Mouse (Mus musculus) ES-E14 (cell line): Measurements from ENCODE around the gene Gm21887.
"Not testable (repeated sequence)": the region's sequence is repeated elsewhere in the genome, so short reads cannot be mapped to it uniquely, and the experiment has no call there.

Source experiments
- CHD2 ChIP-seq: IDR thresholded peaks from 2 replicates; pipeline ENCODE4 v1.6.1; 2014; ENCODE audit warnings: mild to moderate bottlenecking, low read depth, low read length, inconsistent platforms
- HCFC1 ChIP-seq: IDR thresholded peaks from 2 replicates; pipeline ENCODE4 v1.6.1; 2012; ENCODE audit warnings: low read length, inconsistent platforms, borderline replicate concordance; ENCODE audit not compliant: insufficient read depth
- MAFK ChIP-seq: IDR thresholded peaks from 2 replicates; pipeline ENCODE4 v1.6.1; 2014; ENCODE audit warnings: mild to moderate bottlenecking, low read depth, low read length, inconsistent platforms; ENCODE audit not compliant: insufficient read depth
- ZC3H11A ChIP-seq: IDR thresholded peaks from 2 replicates; pipeline ENCODE4 v1.6.1; 2012; ENCODE audit warnings: low read depth, mild to moderate bottlenecking, inconsistent platforms, low read length, borderline replicate concordance
- ZNF384 ChIP-seq: IDR thresholded peaks from 2 replicates; pipeline ENCODE4 v1.6.1; 2012; ENCODE audit warnings: low read depth, low read length, inconsistent platforms

DNA sequence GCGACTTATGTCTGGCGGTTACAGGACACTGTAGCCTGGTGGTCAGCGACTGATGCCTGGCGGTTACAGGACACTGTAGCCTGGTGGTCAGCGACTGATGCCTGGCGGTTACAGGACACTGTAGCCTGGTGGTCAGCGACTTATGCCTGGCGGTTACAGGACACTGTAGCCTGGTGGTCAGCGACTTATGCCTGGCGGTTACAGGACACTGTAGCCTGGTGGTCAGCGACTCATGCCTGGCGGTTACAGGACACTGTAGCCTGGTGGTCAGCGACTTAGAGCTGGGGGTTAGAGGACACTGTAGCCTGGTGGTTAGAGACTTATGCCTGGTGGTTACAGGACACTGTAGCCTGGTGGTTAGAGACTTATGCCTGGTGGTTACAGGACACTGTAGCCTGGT is 4.0 kb downstream of the Gm21887 start:
- TF ChIP-seq ZNF384, MAFK, HCFC1, ZC3H11A, CHD2: not testable (repeated sequence)
